Mouse (Mus musculus) bone marrow macrophage, adult 2 months (primary cell): ENCODE results near the gene Aoc1.

Experiments
- CTCF ChIP-seq: IDR thresholded peaks from 2 replicates; pipeline ENCODE4 v1.5.1; 2012; ENCODE audit warnings: low read depth, mild to moderate bottlenecking, low read length, moderate library complexity
- POLR2A ChIP-seq: IDR thresholded peaks from 2 replicates; pipeline ENCODE4 v1.6.1; 2012; ENCODE audit warnings: mild to moderate bottlenecking, low read depth, low read length, borderline replicate concordance

GRCm38 (mm10) chr6:48829651-48830050 is 43.0 kb upstream of the Aoc1 start:
- TF ChIP-seq CTCF: no peak
- TF ChIP-seq POLR2A: no peak
